Mouse (Mus musculus) MEL (cell line): ENCODE measurements at regions not wholly inside any gene's neighbourhood (a gene's known extent, or its start where the extent isn't known, plus 50 kb on each side); places are given as distances from the start of the nearest gene placed in this dataset.

Experiments used
- DNase-seq: peaks from one replicate; pipeline ENCODE4 v3.0.0; 2011; ENCODE audit warnings: low read depth, low spot score
- H3K27ac ChIP-seq: 2 replicates; pipeline ENCODE4 v1.5.1; 2012; ENCODE audit warnings: low read depth, mild to moderate bottlenecking, control low read depth, low read length, moderate library complexity; ENCODE audit not compliant: control insufficient read depth
- H3K27me3 ChIP-seq, 2 experiments: fragments of 150-350 bp in 1 of 2; sonication (generic) in 1 of 2; 2 replicates each; pipeline ENCODE4 v1.6.1; 2012; ENCODE audit warnings: low read length in 2 of 2, mild to moderate bottlenecking in 2 of 2, improper control_type of control experiment in 1 of 2, moderate library complexity in 1 of 2; ENCODE audit not compliant: insufficient read depth in 2 of 2, control insufficient read depth in 1 of 2
- H3K36me3 ChIP-seq, 2 experiments: 2 replicates each; pipeline ENCODE4 v1.6.1; 2012 to 2014; ENCODE audit warnings: low read length in 2 of 2, improper control_type of control experiment in 1 of 2, inconsistent platforms in 1 of 2, mild to moderate bottlenecking in 1 of 2; ENCODE audit not compliant: insufficient read depth in 2 of 2, control insufficient read depth in 1 of 2
- H3K4me1 ChIP-seq, 2 experiments: fragments of 150-350 bp in 1 of 2; sonication (generic) in 1 of 2; 2 replicates each; pipeline ENCODE4 v1.6.1; 2012; ENCODE audit warnings: low read length in 2 of 2, improper control_type of control experiment in 1 of 2, mild to moderate bottlenecking in 1 of 2; ENCODE audit not compliant: insufficient read depth in 2 of 2, control insufficient read depth in 1 of 2
- H3K4me3 ChIP-seq, 2 experiments: fragments of 150-350 bp in 1 of 2; sonication (generic) in 1 of 2; 2 replicates each; pipeline ENCODE4 v1.5.1; 2012; ENCODE audit warnings: low read depth in 2 of 2, low read length in 2 of 2, mild to moderate bottlenecking in 2 of 2, moderate library complexity in 2 of 2, control low read depth in 1 of 2, improper control_type of control experiment in 1 of 2; ENCODE audit not compliant: control insufficient read depth in 1 of 2, insufficient read depth in 1 of 2
- H3K79me2 ChIP-seq: 2 replicates; pipeline ENCODE4 v1.6.1; 2012; ENCODE audit warnings: mild to moderate bottlenecking, low read length, moderate library complexity; ENCODE audit not compliant: control insufficient read depth, poor library complexity, insufficient read depth
- H3K9ac ChIP-seq: 2 replicates; pipeline ENCODE4 v1.6.1; 2012; ENCODE audit warnings: low read depth, mild to moderate bottlenecking, control low read depth, low read length, moderate library complexity; ENCODE audit not compliant: control insufficient read depth, poor library complexity, severe bottlenecking
- H3K9me3 ChIP-seq: fragments of 150-350 bp; sonication (generic); replicated peaks from 2 replicates; pipeline ENCODE4 v1.6.1; 2012; ENCODE audit warnings: mild to moderate bottlenecking, low read length, improper control_type of control experiment, moderate library complexity; ENCODE audit not compliant: insufficient read depth
- BHLHE40 ChIP-seq: IDR thresholded peaks from 2 replicates; pipeline ENCODE4 v1.6.1; 2012; ENCODE audit warnings: low read depth, mild to moderate bottlenecking, inconsistent platforms, low read length, improper control_type of control experiment, borderline replicate concordance
- CHD1 ChIP-seq: IDR thresholded peaks from 2 replicates; pipeline ENCODE4 v1.6.1; 2012; ENCODE audit warnings: low read depth, mild to moderate bottlenecking, inconsistent platforms, low read length, improper control_type of control experiment
- CTCF ChIP-seq, 3 experiments: IDR thresholded peaks in 2 of 3; conservative IDR thresholded peaks in 1 of 3; 2 replicates each; pipeline ENCODE4 v1.5.1; 2011 to 2012; ENCODE audit warnings: low read length in 3 of 3, low read depth in 2 of 3, mild to moderate bottlenecking in 2 of 3, improper control_type of control experiment in 1 of 3, inconsistent platforms in 1 of 3, mixed read lengths in 1 of 3, moderate library complexity in 1 of 3; ENCODE audit not compliant: control insufficient read depth in 1 of 3, insufficient read depth in 1 of 3, poor library complexity in 1 of 3, severe bottlenecking in 1 of 3
- ELF1 ChIP-seq: IDR thresholded peaks from 2 replicates; pipeline ENCODE4 v1.6.1; 2014; ENCODE audit warnings: low read depth, mild to moderate bottlenecking, inconsistent platforms, low read length, improper control_type of control experiment, moderate library complexity
- EP300 ChIP-seq, 2 experiments: IDR thresholded peaks; 2 replicates each; pipeline ENCODE4 v1.6.1; 2011; ENCODE audit warnings: improper control_type of control experiment in 2 of 2, low read length in 2 of 2, low read depth in 1 of 2, mild to moderate bottlenecking in 1 of 2
- ETS1 ChIP-seq: IDR thresholded peaks from 2 replicates; pipeline ENCODE4 v1.6.1; 2012; ENCODE audit warnings: low read depth, mild to moderate bottlenecking, inconsistent platforms, low read length, improper control_type of control experiment, moderate library complexity
- GABPA ChIP-seq: IDR thresholded peaks from 2 replicates; pipeline ENCODE4 v1.6.1; 2012; ENCODE audit warnings: low read depth, mild to moderate bottlenecking, inconsistent platforms, low read length, improper control_type of control experiment, moderate library complexity
- HCFC1 ChIP-seq: IDR thresholded peaks from 2 replicates; pipeline ENCODE4 v1.6.1; 2012; ENCODE audit warnings: low read depth, mild to moderate bottlenecking, inconsistent platforms, low read length, improper control_type of control experiment, moderate library complexity
- MAFK ChIP-seq: IDR thresholded peaks from 2 replicates; pipeline ENCODE4 v1.6.1; 2011; ENCODE audit warnings: low read depth, mild to moderate bottlenecking, low read length, improper control_type of control experiment, borderline replicate concordance
- MAX ChIP-seq: IDR thresholded peaks from 2 replicates; pipeline ENCODE4 v1.6.1; 2011; ENCODE audit warnings: low read length, improper control_type of control experiment
- MYB ChIP-seq: IDR thresholded peaks from 2 replicates; pipeline ENCODE4 v1.6.1; 2011; ENCODE audit warnings: mild to moderate bottlenecking, low read depth, low read length, improper control_type of control experiment
- MYC ChIP-seq: IDR thresholded peaks from 2 replicates; pipeline ENCODE4 v1.6.1; 2011; ENCODE audit warnings: low read depth, mild to moderate bottlenecking, low read length, improper control_type of control experiment, moderate library complexity
- NELFE ChIP-seq: IDR thresholded peaks from 2 replicates; pipeline ENCODE4 v1.6.1; 2011; ENCODE audit warnings: low read depth, low read length, improper control_type of control experiment
- NRF1 ChIP-seq: IDR thresholded peaks from 2 replicates; pipeline ENCODE4 v1.6.1; 2014; ENCODE audit warnings: low read depth, mild to moderate bottlenecking, inconsistent platforms, low read length, improper control_type of control experiment, moderate library complexity; ENCODE audit not compliant: poor library complexity, insufficient read depth, severe bottlenecking
- POLR2A ChIP-seq, 2 experiments: IDR thresholded peaks; 2 replicates each; pipeline ENCODE4 v1.6.1; 2011 to 2012; ENCODE audit warnings: low read length in 2 of 2, mild to moderate bottlenecking in 2 of 2, control low read depth in 1 of 2, improper control_type of control experiment in 1 of 2, low read depth in 1 of 2, moderate library complexity in 1 of 2; ENCODE audit not compliant: control insufficient read depth in 1 of 2, insufficient read depth in 1 of 2, poor library complexity in 1 of 2
- POLR2AphosphoS2 ChIP-seq: IDR thresholded peaks from 2 replicates; pipeline ENCODE4 v1.6.1; 2011; ENCODE audit warnings: low read length, improper control_type of control experiment
- RAD21 ChIP-seq: IDR thresholded peaks from 2 replicates; pipeline ENCODE4 v1.6.1; 2011; ENCODE audit warnings: mild to moderate bottlenecking, low read depth, low read length, improper control_type of control experiment
- SIN3A ChIP-seq: IDR thresholded peaks from 2 replicates; pipeline ENCODE4 v1.6.1; 2012; ENCODE audit warnings: low read length, improper control_type of control experiment, inconsistent platforms
- SMC3 ChIP-seq: IDR thresholded peaks from 2 replicates; pipeline ENCODE4 v1.6.1; 2011; ENCODE audit warnings: low read depth, low read length, improper control_type of control experiment
- TAL1 ChIP-seq: IDR thresholded peaks from 2 replicates; pipeline ENCODE4 v1.6.1; 2012; ENCODE audit warnings: mild to moderate bottlenecking, inconsistent platforms, low read length, moderate library complexity, mixed read lengths
- UBTF ChIP-seq: IDR thresholded peaks from 2 replicates; pipeline ENCODE4 v1.6.1; 2012; ENCODE audit warnings: low read depth, mild to moderate bottlenecking, inconsistent platforms, low read length, improper control_type of control experiment, moderate library complexity, borderline replicate concordance; ENCODE audit not compliant: insufficient read depth
- USF1 ChIP-seq: IDR thresholded peaks from 2 replicates; pipeline ENCODE4 v1.6.1; 2014; ENCODE audit warnings: low read depth, mild to moderate bottlenecking, inconsistent platforms, low read length, improper control_type of control experiment, moderate library complexity
- USF2 ChIP-seq, 2 experiments: IDR thresholded peaks; 2 replicates each; pipeline ENCODE4 v1.6.1; 2011 to 2012; ENCODE audit warnings: improper control_type of control experiment in 2 of 2, low read length in 2 of 2, borderline replicate concordance in 1 of 2, inconsistent platforms in 1 of 2, low read depth in 1 of 2, mild to moderate bottlenecking in 1 of 2; ENCODE audit not compliant: insufficient read depth in 1 of 2
- ZC3H11A ChIP-seq: IDR thresholded peaks from 2 replicates; pipeline ENCODE4 v1.6.1; 2012; ENCODE audit warnings: low read depth, mild to moderate bottlenecking, inconsistent platforms, low read length, improper control_type of control experiment
- ZKSCAN1 ChIP-seq: IDR thresholded peaks from 2 replicates; pipeline ENCODE4 v1.6.1; 2012; ENCODE audit warnings: low read depth, mild to moderate bottlenecking, inconsistent platforms, low read length, improper control_type of control experiment, moderate library complexity
- ZMIZ1 ChIP-seq: IDR thresholded peaks from 2 replicates; pipeline ENCODE4 v1.6.1; 2012; ENCODE audit warnings: low read depth, mild to moderate bottlenecking, inconsistent platforms, low read length, improper control_type of control experiment, moderate library complexity

- Histone ChIP-seq H3K36me3 (no peaks in the 10 kb centered on the region), H3K27ac (no peak overlapping the region), H3K9ac (no peak overlapping the region), H3K27me3 (no peaks in the 10 kb centered on the region), H3K9me3 (no peaks in the 10 kb centered on the region), H3K4me3 (no peak overlapping the region), H3K4me1 (no peaks in the 10 kb centered on the region), H3K79me2 (no peaks in the 10 kb centered on the region)
- no peak for TF ChIP-seq RAD21
- TF ChIP-seq CHD1, result no peak
- no peak for TF ChIP-seq HCFC1
- no peak for TF ChIP-seq ZMIZ1
- no peak for TF ChIP-seq MAX
- TF ChIP-seq MAFK, result no peak
- TF ChIP-seq USF2 (IDR thresholded peaks at IDR 0.05; ENCODE audit: borderline replicate concordance in 1 of 2, insufficient read depth in 1 of 2, low read depth in 1 of 2, low read length in 2 of 2), result no peak
- no peak for TF ChIP-seq SMC3
- TF ChIP-seq ETS1, result no peak
- DNase-seq, result no peak
Measured at GRCm38 (mm10) chr2:117766450-117766849, 345.2 kb upstream of the Thbs1 start.

DNA sequence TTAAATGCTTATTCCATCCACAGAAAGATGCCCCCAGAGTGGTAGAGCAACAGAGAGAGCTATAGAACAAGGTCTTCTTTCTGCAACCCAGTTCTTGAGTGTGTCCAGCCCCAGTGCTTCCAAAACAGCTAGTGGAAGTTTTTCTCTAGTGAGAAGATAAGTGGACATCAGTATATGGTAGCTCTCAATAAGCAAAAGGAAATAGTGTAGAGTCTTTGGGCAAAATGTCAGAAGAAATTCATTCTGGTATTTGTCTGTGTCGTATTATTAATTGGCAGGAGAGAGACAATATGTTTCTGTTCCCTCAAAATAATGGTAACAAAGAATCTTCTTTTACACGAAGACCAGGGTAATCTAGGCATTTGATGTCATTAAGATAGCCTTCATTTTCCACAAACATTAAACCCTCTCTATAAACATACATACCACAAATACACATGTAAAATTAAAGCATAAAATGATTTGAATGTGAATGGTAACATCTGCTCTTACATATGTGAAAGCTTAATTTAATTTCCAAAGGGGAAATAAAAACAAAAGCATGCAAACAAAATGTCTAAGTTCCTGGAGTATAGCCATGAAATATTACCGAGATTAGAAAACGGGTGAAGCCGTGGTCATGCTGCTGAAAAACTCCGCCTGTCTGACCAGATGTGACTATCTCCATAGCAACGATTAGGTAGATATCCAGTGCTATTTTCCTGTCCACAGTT is 342.1 kb upstream of the Thbs1 start:
- H3K36me3 ChIP-seq, result no peaks in the 10 kb centered on the region
- no peak overlapping the region for H3K4me3 ChIP-seq
- H3K27me3 ChIP-seq, result no peaks in the 10 kb centered on the region
- H3K79me2 ChIP-seq, result no peaks in the 10 kb centered on the region
- no peak overlapping the region for H3K27ac ChIP-seq
- no peaks in the 10 kb centered on the region for H3K4me1 ChIP-seq
- no peak overlapping the region for H3K9ac ChIP-seq
- H3K9me3 ChIP-seq, result no peaks in the 10 kb centered on the region
- TF ChIP-seq SIN3A, result no peak
- TF ChIP-seq USF1, result no peak
- TF ChIP-seq EP300 (IDR thresholded peaks at IDR 0.05; ENCODE audit: low read depth in 1 of 2, low read length in 2 of 2), result no peak
- no peak for DNase-seq

DNA sequence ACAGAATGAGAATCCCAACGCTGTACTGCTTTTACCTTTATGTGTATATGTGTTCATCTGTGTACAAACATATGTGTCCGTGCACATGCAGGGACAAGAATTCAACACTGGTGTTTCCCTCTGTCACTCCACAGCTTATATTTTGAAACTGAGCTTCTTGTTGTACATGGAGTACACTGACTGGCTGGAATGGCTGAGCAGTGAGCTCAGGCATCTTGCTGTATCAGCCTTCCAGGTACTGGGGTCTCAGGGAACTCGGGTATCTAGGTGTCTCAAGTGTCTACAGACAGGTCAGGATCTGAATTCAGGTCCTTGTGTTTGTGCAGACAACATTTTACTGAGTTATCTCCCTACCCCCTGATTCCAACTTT is 341.6 kb upstream of the Thbs1 start:
- Histone ChIP-seq H3K79me2 (no peaks in the 10 kb centered on the region), H3K27me3 (no peaks in the 10 kb centered on the region), H3K27ac (no peak overlapping the region), H3K4me1 (no peaks in the 10 kb centered on the region), H3K36me3 (no peaks in the 10 kb centered on the region), H3K4me3 (no peak overlapping the region), H3K9ac (no peak overlapping the region), H3K9me3 (no peaks in the 10 kb centered on the region)
- no peak for DNase-seq
- TF ChIP-seq POLR2AphosphoS2, result no peak
- TF ChIP-seq BHLHE40, result no peak
- TF ChIP-seq MYB, result no peak
- TF ChIP-seq MYC, result no peak
- no peak for TF ChIP-seq GABPA
- no peak for TF ChIP-seq HCFC1
- no peak for TF ChIP-seq RAD21
- TF ChIP-seq TAL1, result no peak
- no peak for TF ChIP-seq NELFE
- TF ChIP-seq CTCF (IDR thresholded peaks at IDR 0.05 in 2 of 3, conservative IDR thresholded peaks at IDR 0.05 in 1 of 3; ENCODE audit: control insufficient read depth in 1 of 3, insufficient read depth in 1 of 3, low read depth in 2 of 3, low read length in 3 of 3, poor library complexity in 1 of 3, severe bottlenecking in 1 of 3), result no peak
- TF ChIP-seq ELF1, result no peak
- no peak for TF ChIP-seq ZC3H11A
- TF ChIP-seq ZKSCAN1, result no peak
- TF ChIP-seq POLR2A (IDR thresholded peaks at IDR 0.05; ENCODE audit: control insufficient read depth in 1 of 2, insufficient read depth in 1 of 2, low read depth in 1 of 2, low read length in 2 of 2, poor library complexity in 1 of 2), result no peak
- no peak for TF ChIP-seq USF2 (IDR thresholded peaks at IDR 0.05; ENCODE audit: borderline replicate concordance in 1 of 2, insufficient read depth in 1 of 2, low read depth in 1 of 2, low read length in 2 of 2)
- TF ChIP-seq UBTF, result no peak
- no peak for TF ChIP-seq CHD1
- TF ChIP-seq NRF1, result no peak
